ENCODE assay signal across 28 mouse cellular contexts in genomic region chr6:104932153-104932552, GRCm38 (mm10).
"Had no signal": no experiment of that assay in that cellular context is flagged by ENCODE, and none has a peak within 500 bp of the region (broad histone marks: within the 10 kb centered on the region; RNA-seq: fewer than 3 reads in every experiment).

No protein-coding gene starts in this region.

- H3K9ac ChIP-seq: heart, embryonic 12.5 days; hindbrain, embryonic 12.5 days; hindbrain, embryonic 14.5 days; intestine, embryonic 15.5 days; limb, embryonic 12.5 days; liver, embryonic 13.5 days; liver, embryonic 15.5 days; liver, postnatal 0 days had no signal

- H3K4me3 ChIP-seq: heart, embryonic 10.5 days; heart, embryonic 12.5 days; hindbrain, embryonic 10.5 days; hindbrain, embryonic 12.5 days; intestine, embryonic 15.5 days; layer of hippocampus, adult 2 months; left cerebral cortex, adult 2 months; limb, embryonic 10.5 days; limb, embryonic 12.5 days; liver, embryonic 13.5 days; liver, embryonic 15.5 days had no signal

- H3K27me3 ChIP-seq: heart, embryonic 12.5 days; hindbrain, embryonic 12.5 days; intestine, embryonic 15.5 days; limb, embryonic 12.5 days; liver, embryonic 13.5 days; liver, embryonic 15.5 days had no signal

- H3K36me3 ChIP-seq: heart, embryonic 10.5 days; heart, embryonic 12.5 days; hindbrain, embryonic 10.5 days; hindbrain, embryonic 12.5 days; intestine, embryonic 15.5 days; limb, embryonic 10.5 days; limb, embryonic 12.5 days; liver, embryonic 13.5 days; liver, embryonic 15.5 days had no signal

- ATAC-seq: hindbrain, embryonic 16.5 days; inflammation-experienced regulatory T-cells, adult 6 months; intestine, embryonic 15.5 days; intestine, postnatal 0 days; liver, postnatal 0 days had no signal

- H3K27ac ChIP-seq: heart, embryonic 10.5 days; hindbrain, embryonic 10.5 days; hindbrain, embryonic 12.5 days; hindbrain, embryonic 14.5 days; intestine, embryonic 15.5 days; layer of hippocampus, adult 2 months; left cerebral cortex, adult 2 months; limb, embryonic 10.5 days; limb, embryonic 12.5 days; liver, embryonic 13.5 days; liver, embryonic 15.5 days had no signal

- H3K4me1 ChIP-seq: heart, embryonic 10.5 days; heart, embryonic 12.5 days; hindbrain, embryonic 10.5 days; hindbrain, embryonic 12.5 days; intestine, embryonic 15.5 days; limb, embryonic 10.5 days; limb, embryonic 12.5 days; liver, embryonic 13.5 days; liver, embryonic 15.5 days had no signal

- DNase-seq: gastrocnemius, postnatal 10 days; gastrocnemius, postnatal 25 days; heart, adult 18-20 months; heart, postnatal 10 days; heart, postnatal 4 days; kidney, adult 18-20 months; kidney, adult 8-10 months; kidney, postnatal 10 days; kidney, postnatal 25 days; kidney, postnatal 4 days; liver; liver, embryonic 13.5 days; liver, postnatal 0 days had no signal

- H3K9me3 ChIP-seq: heart, embryonic 10.5 days; heart, embryonic 12.5 days; hindbrain, embryonic 10.5 days; hindbrain, embryonic 12.5 days; intestine, embryonic 15.5 days; limb, embryonic 10.5 days; limb, embryonic 12.5 days; liver, embryonic 13.5 days; liver, embryonic 15.5 days had no signal

- H3K4me2 ChIP-seq: heart, embryonic 12.5 days; hindbrain, embryonic 12.5 days; hindbrain, embryonic 14.5 days; intestine, embryonic 15.5 days; limb, embryonic 12.5 days; liver, embryonic 11.5 days; liver, embryonic 13.5 days; liver, embryonic 15.5 days had no signal
